ENCODE assay signal across 8 mouse cellular contexts in the genomic region with DNA sequence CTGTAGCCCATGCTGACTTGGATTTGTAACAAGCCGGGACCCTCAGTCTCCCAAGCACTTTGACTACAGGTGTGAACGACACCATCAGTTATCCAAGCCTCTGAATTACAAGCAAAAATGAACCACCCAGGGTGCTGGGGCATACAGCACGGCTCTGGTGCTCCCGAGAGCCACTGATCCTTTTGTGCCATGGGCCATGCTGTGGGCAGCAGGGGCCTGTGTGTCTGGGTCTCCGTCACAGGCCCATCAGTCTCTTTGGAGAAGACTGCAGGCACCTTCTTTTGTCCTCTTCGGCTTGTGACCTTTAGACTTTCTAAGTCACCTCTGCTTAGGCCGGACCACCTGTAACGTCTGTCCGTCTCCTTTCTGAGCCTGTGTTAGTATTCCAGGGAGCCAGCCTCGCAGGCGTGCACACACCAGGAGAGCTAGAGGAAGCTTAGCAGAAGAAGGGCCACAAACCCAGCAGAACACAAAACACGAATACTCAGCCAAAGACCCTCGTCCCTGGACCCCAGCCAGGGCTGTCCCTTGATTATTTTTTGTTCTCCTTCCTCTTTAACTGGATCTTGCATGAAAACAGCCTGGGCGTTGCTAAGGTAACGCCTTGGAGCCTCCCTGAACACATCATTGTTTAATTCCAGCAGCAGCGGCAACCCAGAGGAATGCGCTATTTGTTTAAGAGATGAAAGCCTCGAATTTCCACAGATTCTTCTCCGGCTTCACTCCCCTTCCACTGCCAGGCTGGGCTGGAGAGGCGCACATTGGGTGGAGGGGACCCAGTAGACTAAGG. TPM values are rescaled to one million over a fixed set of nuclear protein-coding genes. Genes with fewer than 3 reads are reported as not detected.
DNase-seq lines count a peak whose midpoint lies in the region; ATAC-seq lines count a peak whose summit lies in the region.

No protein-coding gene starts in this region.

- peak; percentile 58 for ATAC-seq in kidney, embryonic 16.5 days (ENCODE audit: low FRiP score, low TSS enrichment)
- no peak for ATAC-seq in liver, embryonic 13.5 days (ENCODE audit: low read depth)

- peak overlapping the region; percentile 83 for H3K27ac ChIP-seq in heart, embryonic 10.5 days
- H3K27ac ChIP-seq in kidney, embryonic 16.5 days (ENCODE audit: low read length): peak overlapping the region; percentile 65
- peak overlapping the region; percentile 37 for H3K27ac ChIP-seq in liver, embryonic 13.5 days

- no peaks in the 10 kb centered on the region for H3K27me3 ChIP-seq in heart, embryonic 10.5 days (ENCODE audit: insufficient read depth, poor library complexity, severe bottlenecking)
- no peaks in the 10 kb centered on the region for H3K27me3 ChIP-seq in kidney, embryonic 16.5 days (ENCODE audit: insufficient read depth, low read length)
- H3K27me3 ChIP-seq in liver, embryonic 13.5 days: no peaks in the 10 kb centered on the region

- no peak overlapping the region for H3K4me3 ChIP-seq in heart, embryonic 10.5 days
- H3K4me3 ChIP-seq in kidney, embryonic 16.5 days (ENCODE audit: low read length): no peak overlapping the region
- H3K4me3 ChIP-seq in liver, embryonic 13.5 days (replicated peaks): no peak overlapping the region

- WGBS in heart, embryonic 10.5 days: 41% methylated on average over 20 of the region's 20 CpGs
- WGBS in kidney, embryonic 16.5 days: 25% methylated on average over 20 of the region's 20 CpGs
- WGBS in liver, embryonic 13.5 days (ENCODE audit: insufficient replicate concordance): 73% methylated on average over 20 of the region's 20 CpGs

- peak overlapping the region; percentile 31 for H3K9ac ChIP-seq in kidney, embryonic 16.5 days (replicated peaks; ENCODE audit: low read length)
- H3K9ac ChIP-seq in liver, embryonic 13.5 days: no peak overlapping the region

- peak; percentile 20 for DNase-seq in MN1 (ENCODE audit: low spot score)
- peak; percentile 75 for DNase-seq in embryo, embryonic 9.5 days (ENCODE audit: extremely low spot score)
- peak; percentile 87 for DNase-seq in heart, embryonic 10.5 days (ENCODE audit: low spot score)
- DNase-seq in liver, embryonic 13.5 days: no peak
- DNase-seq in retina, embryonic 14.5 days (ENCODE audit: low spot score): peak; percentile 42
- DNase-seq in thymus, postnatal 0 days (ENCODE audit: low spot score): no peak
- DNase-seq in spleen, adult 18-20 months: no peak

- H3K9me3 ChIP-seq in heart, embryonic 10.5 days: no peaks in the 10 kb centered on the region
- H3K9me3 ChIP-seq in kidney, embryonic 16.5 days (ENCODE audit: low read length): no peaks in the 10 kb centered on the region
- H3K9me3 ChIP-seq in liver, embryonic 13.5 days (replicated peaks): no peaks in the 10 kb centered on the region

- peaks cover 63% of the 10 kb centered on the region for H3K4me1 ChIP-seq in heart, embryonic 10.5 days
- H3K4me1 ChIP-seq in kidney, embryonic 16.5 days (ENCODE audit: insufficient read depth, low read length): peaks cover 23% of the 10 kb centered on the region
- peaks cover 85% of the 10 kb centered on the region for H3K4me1 ChIP-seq in liver, embryonic 13.5 days (replicated peaks)

- H3K36me3 ChIP-seq in heart, embryonic 10.5 days: no peaks in the 10 kb centered on the region
- no peaks in the 10 kb centered on the region for H3K36me3 ChIP-seq in kidney, embryonic 16.5 days (ENCODE audit: insufficient read depth, low read length)
- no peaks in the 10 kb centered on the region for H3K36me3 ChIP-seq in liver, embryonic 13.5 days

- 0 out of 2 replicates have a peak overlapping the region, but pooled peaks have one; percentile 5 for H3K4me2 ChIP-seq in kidney, embryonic 16.5 days (replicated peaks; ENCODE audit: low read depth, low read length)
- H3K4me2 ChIP-seq in liver, embryonic 13.5 days: no peak overlapping the region

RNA-seq across cellular contexts. Expression of a gene that starts 32.8 kb away (rescaled TPM):
- polyA plus RNA-seq in heart, embryonic 10.5 days (2016; fragmentation: Nextera tagmentation; extraction: Ambion mirVana): 47.6 and 62.0 TPM in 2 replicates
- polyA plus RNA-seq in kidney, embryonic 16.5 days (2015; fragmentation: Nextera tagmentation; extraction: Ambion mirVana): 76.8 and 80.4 TPM in 2 replicates
- polyA plus RNA-seq in liver, embryonic 13.5 days (2015; fragmentation: Nextera tagmentation; extraction: Ambion mirVana): 10.9 and 13.5 TPM in 2 replicates
- polyA plus RNA-seq in thymus, postnatal 0 days (2015; fragmentation: Nextera tagmentation; extraction: Ambion mirVana): 1.5 and 1.6 TPM in 2 replicates

Comparison
In these comparisons a context has a peak if more than half of its experiments do, and no peak if none do; other contexts are left out.
1. DNase-seq: peak in MN1 (single experiment), embryo, embryonic 9.5 days (single experiment), heart, embryonic 10.5 days (single experiment) and retina, embryonic 14.5 days (single experiment); none in liver, embryonic 13.5 days (single experiment), thymus, postnatal 0 days (single experiment) and spleen, adult 18-20 months (0 of 2).
2. Peak in every context shown above with its lines, with median percentiles within 50 percentile points of each other: H3K27ac ChIP-seq.